Mouse (Mus musculus): ENCODE results near the gene Wdhd1. TPM values are rescaled to one million over a fixed set of nuclear protein-coding genes. Genes with fewer than 3 reads are reported as not detected.

The Wdhd1 gene
- 13.0 and 13.2 TPM in 2 replicates for polyA plus RNA-seq (2012; rRNA removed)

DNA sequence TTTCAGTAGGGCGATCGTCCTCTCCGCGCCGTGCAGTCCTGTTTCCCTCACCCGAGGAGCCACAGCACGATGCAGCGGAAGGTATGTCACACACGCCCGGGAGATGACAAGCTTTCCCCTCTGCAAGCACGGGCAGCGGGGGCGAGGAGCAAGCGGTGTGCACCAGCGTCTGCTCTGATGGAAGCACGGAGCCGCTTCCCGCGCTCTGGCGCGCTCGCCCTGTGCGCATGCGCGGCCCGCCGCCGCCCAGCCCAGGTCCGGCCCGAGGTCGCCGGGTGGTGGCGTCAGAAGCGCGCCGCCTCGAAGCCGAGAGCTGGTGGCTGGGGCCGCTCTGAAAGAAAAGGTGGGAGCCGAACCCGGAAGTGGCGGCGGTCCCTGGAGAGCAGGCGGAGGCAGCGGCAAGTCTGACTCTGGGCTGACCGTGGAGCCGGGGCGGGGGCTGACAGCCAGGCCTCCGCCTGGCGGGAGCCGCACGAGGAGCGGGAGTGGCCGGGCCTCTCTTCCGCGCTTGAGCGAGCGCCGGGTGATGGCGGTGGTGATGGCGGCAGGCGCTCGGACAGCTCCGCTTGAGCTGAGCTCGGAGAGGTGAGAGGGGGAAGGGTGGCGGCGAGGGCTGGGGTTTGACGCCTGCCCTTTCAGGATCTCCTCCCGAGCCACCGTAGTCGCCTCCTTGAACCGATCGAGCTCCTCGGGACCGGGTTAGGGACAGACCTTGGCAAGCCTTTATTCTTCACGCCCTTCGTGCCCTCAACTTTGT is at the start of gene Wdhd1, which contains the start of gene Socs4:
TSS of gene Wdhd1 (minus strand) at position 221 of the 757 bp plus-strand sequence.
TSS of gene Socs4 (plus strand) at position 295 of the 757 bp plus-strand sequence.

DNA sequence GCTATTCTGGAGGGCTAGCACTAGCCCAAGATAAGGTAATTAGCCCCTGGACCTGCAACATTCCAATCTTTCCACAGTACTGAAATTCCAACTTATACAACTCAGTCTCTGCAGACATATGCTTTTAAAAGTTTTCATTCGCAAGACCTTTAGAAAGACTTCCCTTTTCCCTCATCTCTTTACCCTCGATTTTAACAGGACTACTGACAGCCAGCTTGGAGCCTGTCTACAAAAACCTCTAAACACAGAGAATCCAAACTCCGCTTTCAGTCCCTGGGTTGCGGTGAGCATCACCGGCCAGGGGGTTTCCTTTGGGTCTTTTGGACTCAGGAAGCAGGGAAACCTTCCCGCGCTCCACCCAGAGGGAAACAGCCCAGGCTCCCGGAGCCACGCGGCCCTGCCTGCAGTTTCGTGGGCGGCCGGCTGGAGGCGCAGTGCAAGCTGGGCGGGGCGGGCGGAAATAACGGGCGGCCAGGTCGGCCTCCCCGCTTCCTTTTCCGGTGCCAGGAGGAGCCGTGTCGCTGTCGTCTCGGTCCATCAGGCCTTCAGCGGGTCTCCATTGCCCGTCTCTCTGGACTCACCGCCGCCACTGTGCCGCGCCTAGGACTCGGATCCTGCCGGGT is 21.2 kb upstream of the Wdhd1 start, which contains the start of gene Mapk1ip1l:
TSS of gene Mapk1ip1l (plus strand) at position 482 of the 623 bp plus-strand sequence.

Other genes starting within 250 kb of the Wdhd1 start
- 7.9 and 9.7 TPM in 2 replicates for gene Gch1, start 87.4 kb downstream of the Wdhd1 start, polyA plus RNA-seq (2012; rRNA removed)
- 3.8 and 3.9 TPM in 2 replicates for gene Socs4, start 74 bp upstream of the Wdhd1 start, polyA plus RNA-seq (2012; rRNA removed)
- gene Mapk1ip1l, start 21.4 kb upstream of the Wdhd1 start, polyA plus RNA-seq (2012; rRNA removed): 17.7 and 18.4 TPM in 2 replicates
- gene Lgals3, start 90.9 kb upstream of the Wdhd1 start, polyA plus RNA-seq (2012; rRNA removed): 30.9 and 34.5 TPM in 2 replicates
- 20.4 and 22.0 TPM in 2 replicates for gene Dlgap5, start 141.6 kb upstream of the Wdhd1 start, polyA plus RNA-seq (2012; rRNA removed)
- gene Fbxo34, start 173.6 kb upstream of the Wdhd1 start, polyA plus RNA-seq (2012; rRNA removed): 16.1 and 16.6 TPM in 2 replicates